Mouse (Mus musculus): ENCODE measurements at regions not wholly inside any gene's neighbourhood (a gene's known extent, or its start where the extent isn't known, plus 50 kb on each side); places are given as distances from the start of the nearest gene placed in this dataset.

- H3K27me3 ChIP-seq (replicated peaks; ENCODE audit: insufficient read depth, low read length): no peaks in the 10 kb centered on the region
- no peak overlapping the region for H3K9ac ChIP-seq (replicated peaks; ENCODE audit: low read depth)
- no peaks in the 10 kb centered on the region for H3K4me1 ChIP-seq (ENCODE audit: insufficient read depth, low read depth, low read length)
- H3K36me3 ChIP-seq (ENCODE audit: insufficient read depth, low read length): no peaks in the 10 kb centered on the region
- no peak overlapping the region for H3K4me2 ChIP-seq (replicated peaks; ENCODE audit: low read depth, low read length)
- no peak overlapping the region for H3K27ac ChIP-seq (ENCODE audit: low read length)
- no peak for TF ChIP-seq EP300 (IDR thresholded peaks at IDR 0.05)
- TF ChIP-seq CTCF (IDR thresholded peaks at IDR 0.05): no peak
- H3K4me3 ChIP-seq (ENCODE audit: low read depth, low read length): no peak overlapping the region
- DNase-seq (ENCODE audit: low spot score) (no peak), ATAC-seq (no peak)
- 58% methylated on average over 5 of the region's 5 CpGs for WGBS
- H3K9me3 ChIP-seq (ENCODE audit: low read length): no peaks in the 10 kb centered on the region
These were observed 265.9 kb upstream of the Zfp637 start for GRCm38 (mm10) chr6:117575057-117575456.

- Histone ChIP-seq H3K27ac (ENCODE audit: low read length) (no peak overlapping the region), H3K4me2 (replicated peaks; ENCODE audit: low read depth, low read length) (no peak overlapping the region), H3K9ac (replicated peaks; ENCODE audit: low read depth) (no peak overlapping the region), H3K36me3 (ENCODE audit: insufficient read depth, low read length) (no peaks in the 10 kb centered on the region), H3K27me3 (replicated peaks; ENCODE audit: insufficient read depth, low read length) (no peaks in the 10 kb centered on the region), H3K9me3 (ENCODE audit: low read length) (no peaks in the 10 kb centered on the region), H3K4me3 (ENCODE audit: low read depth, low read length) (no peak overlapping the region), H3K4me1 (ENCODE audit: insufficient read depth, low read depth, low read length) (no peaks in the 10 kb centered on the region)
- DNase-seq (ENCODE audit: low spot score) (no peak), ATAC-seq (no peak)
- WGBS: 92% methylated on average over 9 of the region's 9 CpGs
- TF ChIP-seq CTCF (IDR thresholded peaks at IDR 0.05): no peak
These were observed 265.0 kb upstream of the Zfp637 start for GRCm38 (mm10) chr6:117576021-117576420.

- Histone ChIP-seq H3K4me3 (ENCODE audit: low read depth, low read length) (no peak overlapping the region), H3K4me2 (replicated peaks; ENCODE audit: low read depth, low read length) (no peak overlapping the region), H3K9me3 (ENCODE audit: low read length) (no peaks in the 10 kb centered on the region), H3K27ac (ENCODE audit: low read length) (no peak overlapping the region), H3K9ac (replicated peaks; ENCODE audit: low read depth) (no peak overlapping the region), H3K36me3 (ENCODE audit: insufficient read depth, low read length) (no peaks in the 10 kb centered on the region), H3K4me1 (ENCODE audit: insufficient read depth, low read depth, low read length) (no peaks in the 10 kb centered on the region), H3K27me3 (replicated peaks; ENCODE audit: insufficient read depth, low read length) (no peaks in the 10 kb centered on the region)
- 72% methylated on average over 10 of the region's 10 CpGs for WGBS
- TF ChIP-seq CTCF (IDR thresholded peaks at IDR 0.05) (no peak), EP300 (IDR thresholded peaks at IDR 0.05) (no peak)
- ATAC-seq (no peak), DNase-seq (ENCODE audit: low spot score) (no peak)
These were observed 263.1 kb upstream of the Zfp637 start for GRCm38 (mm10) chr6:117577539-117578521.

- 65% methylated on average over 2 of the region's 2 CpGs for WGBS
These were observed 260.0 kb upstream of the Zfp637 start for GRCm38 (mm10) chr6:117580951-117581350.

GRCm38 (mm10) chr6:117583121-117583520 lies 257.9 kb upstream of the Zfp637 start:
- no peak overlapping the region for H3K27ac ChIP-seq (ENCODE audit: low read length)
- H3K27me3 ChIP-seq (replicated peaks; ENCODE audit: insufficient read depth, low read length): no peaks in the 10 kb centered on the region
- H3K36me3 ChIP-seq (ENCODE audit: insufficient read depth, low read length): no peaks in the 10 kb centered on the region
- TF ChIP-seq CTCF (IDR thresholded peaks at IDR 0.05) (no peak), EP300 (IDR thresholded peaks at IDR 0.05) (no peak)
- 88% methylated on average over 11 of the region's 11 CpGs for WGBS
- no peak for DNase-seq (ENCODE audit: low spot score)
- H3K4me2 ChIP-seq (replicated peaks; ENCODE audit: low read depth, low read length): no peak overlapping the region
- H3K4me1 ChIP-seq (ENCODE audit: insufficient read depth, low read depth, low read length): no peaks in the 10 kb centered on the region
- H3K9me3 ChIP-seq (ENCODE audit: low read length): no peaks in the 10 kb centered on the region
- ATAC-seq: no peak
- no peak overlapping the region for H3K9ac ChIP-seq (replicated peaks; ENCODE audit: low read depth)
- H3K4me3 ChIP-seq (ENCODE audit: low read depth, low read length): no peak overlapping the region

More at GRCm38 (mm10) chr6:117580951-117581350, 260.0 kb upstream of the Zfp637 start:
- no peak for ATAC-seq
- Histone ChIP-seq H3K4me3 (ENCODE audit: low read depth, low read length) (no peak overlapping the region), H3K9me3 (ENCODE audit: low read length) (no peaks in the 10 kb centered on the region), H3K36me3 (ENCODE audit: insufficient read depth, low read length) (no peaks in the 10 kb centered on the region), H3K4me1 (ENCODE audit: insufficient read depth, low read depth, low read length) (no peaks in the 10 kb centered on the region), H3K27ac (ENCODE audit: low read length) (no peak overlapping the region), H3K4me2 (replicated peaks; ENCODE audit: low read depth, low read length) (no peak overlapping the region), H3K27me3 (replicated peaks; ENCODE audit: insufficient read depth, low read length) (no peaks in the 10 kb centered on the region), H3K9ac (replicated peaks; ENCODE audit: low read depth) (no peak overlapping the region)
- TF ChIP-seq CTCF (IDR thresholded peaks at IDR 0.05) (no peak), EP300 (IDR thresholded peaks at IDR 0.05) (no peak)
- no peak for DNase-seq (ENCODE audit: low spot score)

- H3K4me3 ChIP-seq (ENCODE audit: low read depth, low read length): no peak overlapping the region
- 91% methylated on average over 5 of the region's 5 CpGs for WGBS
- no peak overlapping the region for H3K27ac ChIP-seq (ENCODE audit: low read length)
- H3K27me3 ChIP-seq (replicated peaks; ENCODE audit: insufficient read depth, low read length): no peaks in the 10 kb centered on the region
- TF ChIP-seq CTCF (IDR thresholded peaks at IDR 0.05): no peak
- no peak for TF ChIP-seq EP300 (IDR thresholded peaks at IDR 0.05)
- no peaks in the 10 kb centered on the region for H3K9me3 ChIP-seq (ENCODE audit: low read length)
- no peak overlapping the region for H3K4me2 ChIP-seq (replicated peaks; ENCODE audit: low read depth, low read length)
- ATAC-seq (no peak), DNase-seq (ENCODE audit: low spot score) (no peak)
- H3K9ac ChIP-seq (replicated peaks; ENCODE audit: low read depth): no peak overlapping the region
- no peaks in the 10 kb centered on the region for H3K4me1 ChIP-seq (ENCODE audit: insufficient read depth, low read depth, low read length)
- no peaks in the 10 kb centered on the region for H3K36me3 ChIP-seq (ENCODE audit: insufficient read depth, low read length)
These were observed 256.4 kb upstream of the Zfp637 start for GRCm38 (mm10) chr6:117584563-117584962.

All from lung, postnatal 0 days (tissue).